Mouse (Mus musculus): ENCODE measurements around the gene Ngf. TPM values are rescaled to one million over a fixed set of nuclear protein-coding genes. Genes with fewer than 3 reads are reported as not detected.
A peak's percentile ranks its signal among the peaks of the same experiment; 100 is the strongest.

Gene Ngf
- polyA plus RNA-seq (2015; fragmentation: Nextera tagmentation; extraction: Ambion mirVana), result 2.8 and 3.1 TPM in 2 replicates

- 2% methylated on average over 43 of the region's 43 CpGs for WGBS
- Histone ChIP-seq H3K36me3 (ENCODE audit: control insufficient read depth, insufficient read depth) (no peaks in the 10 kb centered on the region), H3K9me3 (replicated peaks; ENCODE audit: control insufficient read depth, low read length) (no peaks in the 10 kb centered on the region), H3K4me2 (ENCODE audit: low read depth, low read length) (peak within 1 kb of the TSS; percentile 65), H3K27me3 (ENCODE audit: control insufficient read depth, insufficient read depth, low read length) (peaks cover 33% of the 10 kb centered on the region), H3K4me3 (ENCODE audit: low read length) (peak within 1 kb of the TSS; percentile 52), H3K4me1 (ENCODE audit: control insufficient read depth, insufficient read depth, low read length) (0 out of 2 replicates have a peak, but pooled peaks cover 4% of the 10 kb centered on the region), H3K9ac (ENCODE audit: low read length) (peak within 1 kb of the TSS; percentile 59), H3K27ac (ENCODE audit: low read length) (no peak within 1 kb of the TSS)
- 0 out of 2 replicates have a peak, but pooled peaks have one; percentile 64 for ATAC-seq (replicated peaks; ENCODE audit: extremely low read depth, insufficient read depth, low FRiP score)
Measured at GRCm38 (mm10) chr3:102469713-102470448, at the start of gene Ngf. Gene Ngf, plus strand, starts transcription at chr3:102469919.

DNA sequence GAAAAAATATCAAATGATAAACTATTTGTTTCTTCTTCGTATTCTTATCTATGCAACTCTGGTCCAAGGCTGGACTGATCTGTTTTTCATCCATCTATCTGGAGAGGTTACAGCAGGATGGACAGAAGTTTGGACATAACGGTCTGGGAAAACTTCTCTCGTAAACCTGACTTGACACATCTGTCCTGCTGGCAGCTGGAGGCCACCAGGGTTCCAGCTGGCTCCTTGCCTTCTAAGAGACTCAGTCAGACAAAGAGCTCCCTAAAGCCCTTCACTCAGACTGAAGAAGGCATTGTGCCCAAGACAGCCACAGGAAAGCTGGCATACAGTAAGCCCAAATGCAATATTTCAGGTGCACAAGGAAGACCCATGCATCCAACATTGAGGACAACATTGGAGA lies 24.2 kb upstream of the Ngf start:
- Histone ChIP-seq H3K4me2 (ENCODE audit: low read depth, low read length) (no peak overlapping the region), H3K9ac (ENCODE audit: low read length) (no peak overlapping the region), H3K4me3 (ENCODE audit: low read length) (no peak overlapping the region), H3K27ac (ENCODE audit: low read length) (no peak overlapping the region), H3K4me1 (ENCODE audit: control insufficient read depth, insufficient read depth, low read length) (peaks cover 16% of the 10 kb centered on the region), H3K36me3 (ENCODE audit: control insufficient read depth, insufficient read depth) (no peaks in the 10 kb centered on the region), H3K9me3 (replicated peaks; ENCODE audit: control insufficient read depth, low read length) (peaks cover 2% of the 10 kb centered on the region; the same call in 1 of the 2 replicates), H3K27me3 (ENCODE audit: control insufficient read depth, insufficient read depth, low read length) (no peaks in the 10 kb centered on the region)
- 52% methylated on average over 3 of the region's 3 CpGs for WGBS
- no peak for ATAC-seq (replicated peaks; ENCODE audit: extremely low read depth, insufficient read depth, low FRiP score)

DNA sequence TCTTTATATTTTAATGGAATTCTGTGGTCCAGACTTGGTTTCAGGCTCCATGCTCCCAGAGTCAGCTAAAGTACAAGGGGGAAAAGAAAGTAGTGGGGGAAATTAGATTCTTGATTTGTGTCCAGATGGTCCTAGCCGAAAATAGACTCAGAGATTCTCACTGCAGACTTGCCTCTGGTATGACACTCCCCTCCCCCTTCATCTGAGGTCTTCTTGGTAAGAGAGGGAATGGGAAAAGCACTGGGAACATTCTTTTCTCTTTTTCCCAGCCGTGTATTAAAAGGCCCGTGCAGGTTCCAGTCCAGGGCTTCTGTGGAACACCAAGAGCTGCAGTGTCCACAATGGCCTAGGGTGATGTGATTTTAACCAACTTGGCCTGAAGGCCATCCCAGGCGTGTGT lies 23.0 kb upstream of the Ngf start:
- H3K4me1 ChIP-seq (ENCODE audit: control insufficient read depth, insufficient read depth, low read length), result peaks cover 16% of the 10 kb centered on the region
- no peak overlapping the region for H3K4me3 ChIP-seq (ENCODE audit: low read length)
- H3K9ac ChIP-seq (ENCODE audit: low read length), result no peak overlapping the region
- no peak overlapping the region for H3K4me2 ChIP-seq (ENCODE audit: low read depth, low read length)
- no peaks in the 10 kb centered on the region for H3K27me3 ChIP-seq (ENCODE audit: control insufficient read depth, insufficient read depth, low read length)
- H3K9me3 ChIP-seq (replicated peaks; ENCODE audit: control insufficient read depth, low read length), result peaks cover 2% of the 10 kb centered on the region; the same call in 1 of the 2 replicates
- 48% methylated on average over 4 of the region's 4 CpGs for WGBS
- H3K36me3 ChIP-seq (ENCODE audit: control insufficient read depth, insufficient read depth), result no peaks in the 10 kb centered on the region
- ATAC-seq (replicated peaks; ENCODE audit: extremely low read depth, insufficient read depth, low FRiP score), result peak; percentile 55; the same call in 1 of the 2 replicates
- H3K27ac ChIP-seq (ENCODE audit: low read length), result peak overlapping the region; percentile 71

DNA sequence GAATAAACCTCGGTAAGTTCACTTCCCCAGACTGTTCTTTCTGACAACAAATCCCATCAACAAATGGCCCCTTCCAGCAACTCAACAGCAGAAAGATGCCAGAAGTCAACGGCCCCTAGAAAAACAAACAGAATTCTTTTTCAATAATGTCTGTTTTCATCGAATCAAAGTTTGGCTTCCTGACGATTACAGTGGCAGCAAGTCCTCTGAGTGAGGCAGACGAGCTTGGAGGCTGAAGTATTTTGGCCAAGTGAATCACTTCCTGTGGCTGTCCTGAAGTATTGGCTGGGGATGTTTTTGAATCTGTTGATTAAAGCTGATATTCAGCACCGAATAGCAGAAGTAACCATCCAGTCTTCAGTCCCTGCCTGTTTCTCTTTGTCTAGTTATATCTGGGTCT lies 15.2 kb upstream of the Ngf start:
- Histone ChIP-seq H3K9ac (ENCODE audit: low read length) (no peak overlapping the region), H3K4me2 (ENCODE audit: low read depth, low read length) (no peak overlapping the region), H3K27me3 (ENCODE audit: control insufficient read depth, insufficient read depth, low read length) (no peaks in the 10 kb centered on the region), H3K27ac (ENCODE audit: low read length) (no peak overlapping the region; the same call in 1 of the 2 replicates), H3K9me3 (replicated peaks; ENCODE audit: control insufficient read depth, low read length) (no peaks in the 10 kb centered on the region), H3K4me3 (ENCODE audit: low read length) (no peak overlapping the region), H3K36me3 (ENCODE audit: control insufficient read depth, insufficient read depth) (no peaks in the 10 kb centered on the region), H3K4me1 (ENCODE audit: control insufficient read depth, insufficient read depth, low read length) (no peaks in the 10 kb centered on the region)
- WGBS, result 41% methylated on average over 6 of the region's 6 CpGs
- ATAC-seq (replicated peaks; ENCODE audit: extremely low read depth, insufficient read depth, low FRiP score), result no peak

- ATAC-seq (replicated peaks; ENCODE audit: extremely low read depth, insufficient read depth, low FRiP score), result no peak
- Histone ChIP-seq H3K4me3 (ENCODE audit: low read length) (no peak overlapping the region), H3K9me3 (replicated peaks; ENCODE audit: control insufficient read depth, low read length) (no peaks in the 10 kb centered on the region), H3K27ac (ENCODE audit: low read length) (no peak overlapping the region), H3K4me1 (ENCODE audit: control insufficient read depth, insufficient read depth, low read length) (no peaks in the 10 kb centered on the region), H3K27me3 (ENCODE audit: control insufficient read depth, insufficient read depth, low read length) (no peaks in the 10 kb centered on the region), H3K4me2 (ENCODE audit: low read depth, low read length) (no peak overlapping the region), H3K36me3 (ENCODE audit: control insufficient read depth, insufficient read depth) (no peaks in the 10 kb centered on the region), H3K9ac (ENCODE audit: low read length) (no peak overlapping the region)
- 71% methylated on average over 5 of the region's 5 CpGs for WGBS
Measured at GRCm38 (mm10) chr3:102460528-102460927, 9.2 kb upstream of the Ngf start.

DNA sequence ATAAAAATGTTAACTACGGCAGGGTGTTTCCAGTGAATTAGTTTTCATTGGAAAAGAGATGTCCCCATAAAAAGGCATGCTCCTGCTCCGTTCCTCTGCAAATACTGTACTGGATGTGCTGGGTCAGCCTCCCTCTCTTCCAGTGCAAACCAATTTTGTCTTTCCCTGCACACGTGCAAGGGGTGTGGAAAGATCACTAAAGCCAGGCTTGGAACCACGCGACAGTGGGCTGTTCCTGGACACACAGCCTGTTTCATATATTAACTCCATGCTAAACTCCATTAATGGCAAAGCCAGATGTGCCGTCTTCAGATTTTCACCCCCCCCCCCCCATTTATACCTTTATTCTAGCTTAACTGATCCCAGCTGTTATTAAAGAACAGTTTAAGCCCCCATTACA lies 8.7 kb upstream of the Ngf start:
- Histone ChIP-seq H3K4me3 (ENCODE audit: low read length) (no peak overlapping the region), H3K9me3 (replicated peaks; ENCODE audit: control insufficient read depth, low read length) (no peaks in the 10 kb centered on the region), H3K4me1 (ENCODE audit: control insufficient read depth, insufficient read depth, low read length) (no peaks in the 10 kb centered on the region), H3K4me2 (ENCODE audit: low read depth, low read length) (no peak overlapping the region), H3K27me3 (ENCODE audit: control insufficient read depth, insufficient read depth, low read length) (no peaks in the 10 kb centered on the region), H3K9ac (ENCODE audit: low read length) (no peak overlapping the region), H3K36me3 (ENCODE audit: control insufficient read depth, insufficient read depth) (no peaks in the 10 kb centered on the region), H3K27ac (ENCODE audit: low read length) (no peak overlapping the region)
- ATAC-seq (replicated peaks; ENCODE audit: extremely low read depth, insufficient read depth, low FRiP score), result no peak
- 75% methylated on average over 6 of the region's 6 CpGs for WGBS

GRCm38 (mm10) chr3:102462703-102463336 lies 6.9 kb upstream of the Ngf start:
- no peak for ATAC-seq (replicated peaks; ENCODE audit: extremely low read depth, insufficient read depth, low FRiP score)

GRCm38 (mm10) chr3:102463339-102463738 lies 6.4 kb upstream of the Ngf start:
- H3K36me3 ChIP-seq (ENCODE audit: control insufficient read depth, insufficient read depth), result no peaks in the 10 kb centered on the region
- no peaks in the 10 kb centered on the region for H3K4me1 ChIP-seq (ENCODE audit: control insufficient read depth, insufficient read depth, low read length)
- H3K27ac ChIP-seq (ENCODE audit: low read length), result no peak overlapping the region
- ATAC-seq (replicated peaks; ENCODE audit: extremely low read depth, insufficient read depth, low FRiP score), result no peak
- H3K9me3 ChIP-seq (replicated peaks; ENCODE audit: control insufficient read depth, low read length), result no peaks in the 10 kb centered on the region
- WGBS, result 84% methylated on average over 2 of the region's 2 CpGs
- no peak overlapping the region for H3K4me3 ChIP-seq (ENCODE audit: low read length)
- H3K4me2 ChIP-seq (ENCODE audit: low read depth, low read length), result no peak overlapping the region
- no peaks in the 10 kb centered on the region for H3K27me3 ChIP-seq (ENCODE audit: control insufficient read depth, insufficient read depth, low read length)
- H3K9ac ChIP-seq (ENCODE audit: low read length), result no peak overlapping the region

More at GRCm38 (mm10) chr3:102462703-102463336, 6.9 kb upstream of the Ngf start:
- H3K4me2 ChIP-seq (ENCODE audit: low read depth, low read length), result no peak overlapping the region
- H3K36me3 ChIP-seq (ENCODE audit: control insufficient read depth, insufficient read depth), result no peaks in the 10 kb centered on the region
- H3K4me1 ChIP-seq (ENCODE audit: control insufficient read depth, insufficient read depth, low read length), result no peaks in the 10 kb centered on the region
- H3K9ac ChIP-seq (ENCODE audit: low read length), result no peak overlapping the region
- no peaks in the 10 kb centered on the region for H3K27me3 ChIP-seq (ENCODE audit: control insufficient read depth, insufficient read depth, low read length)
- H3K4me3 ChIP-seq (ENCODE audit: low read length), result no peak overlapping the region
- 47% methylated on average over 9 of the region's 9 CpGs for WGBS
- no peak overlapping the region for H3K27ac ChIP-seq (ENCODE audit: low read length)
- H3K9me3 ChIP-seq (replicated peaks; ENCODE audit: control insufficient read depth, low read length), result no peaks in the 10 kb centered on the region

GRCm38 (mm10) chr3:102466587-102466986 lies 3.1 kb upstream of the Ngf start:
- WGBS, result 21% methylated on average over 3 of the region's 3 CpGs
- H3K27me3 ChIP-seq (ENCODE audit: control insufficient read depth, insufficient read depth, low read length), result peaks cover 30% of the 10 kb centered on the region
- H3K4me2 ChIP-seq (ENCODE audit: low read depth, low read length), result no peak overlapping the region
- H3K9ac ChIP-seq (ENCODE audit: low read length), result no peak overlapping the region
- 0 out of 2 replicates have a peak, but pooled peaks have one; percentile 21 for ATAC-seq (replicated peaks; ENCODE audit: extremely low read depth, insufficient read depth, low FRiP score)
- no peak overlapping the region for H3K27ac ChIP-seq (ENCODE audit: low read length)
- H3K9me3 ChIP-seq (replicated peaks; ENCODE audit: control insufficient read depth, low read length), result no peaks in the 10 kb centered on the region
- 0 out of 2 replicates have a peak, but pooled peaks cover 4% of the 10 kb centered on the region for H3K4me1 ChIP-seq (ENCODE audit: control insufficient read depth, insufficient read depth, low read length)
- no peaks in the 10 kb centered on the region for H3K36me3 ChIP-seq (ENCODE audit: control insufficient read depth, insufficient read depth)
- no peak overlapping the region for H3K4me3 ChIP-seq (ENCODE audit: low read length)

Data from heart, embryonic 16.5 days (tissue).